Mouse (Mus musculus): ENCODE data around the gene Zfp831.

GRCm38 (mm10) chr2:174621881-174622280, 21.5 kb upstream of the Zfp831 start:
- TF ChIP-seq POLR2A (IDR thresholded peaks at IDR 0.05; ENCODE audit: low read depth, low read length) (no peak), CTCF (conservative IDR thresholded peaks at IDR 0.05; ENCODE audit: insufficient read depth, insufficient read length, low read depth, low read length) (no peak)

All from kidney, adult 2 months (tissue).